Mouse (Mus musculus): ENCODE results near the gene Mal.

DNA sequence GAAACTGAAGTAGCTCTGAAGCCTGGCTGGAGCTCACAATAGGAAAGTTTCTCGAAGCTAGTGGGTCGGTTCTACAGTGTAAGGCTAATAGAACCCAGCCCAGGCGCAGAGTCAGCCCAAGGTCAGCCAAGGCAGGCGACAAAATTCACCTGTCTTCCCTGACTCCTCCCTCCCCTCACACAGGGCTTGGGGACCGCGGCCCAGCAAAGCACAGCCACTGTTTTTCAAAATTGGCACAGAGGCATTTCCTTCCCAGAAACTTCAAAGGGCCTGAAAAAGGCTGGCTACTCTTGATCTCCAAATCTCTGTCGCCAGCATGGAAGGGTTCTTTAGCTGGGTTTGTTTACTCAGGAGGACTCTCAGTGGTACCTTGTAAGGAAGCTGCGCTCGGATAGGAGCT is 1.1 kb downstream of the Mal start:
- TF ChIP-seq CTCF (IDR thresholded peaks at IDR 0.05; ENCODE audit: low read depth, low read length) (no peak), POLR2A (IDR thresholded peaks at IDR 0.05; ENCODE audit: extremely low read depth, insufficient read depth, low read length) (no peak)
